Mouse (Mus musculus): ENCODE measurements at regions not wholly inside any gene's neighbourhood (a gene's known extent, or its start where the extent isn't known, plus 50 kb on each side); places are given as distances from the start of the nearest gene placed in this dataset.
A peak's percentile ranks its signal among the peaks of the same experiment; 100 is the strongest.

DNA sequence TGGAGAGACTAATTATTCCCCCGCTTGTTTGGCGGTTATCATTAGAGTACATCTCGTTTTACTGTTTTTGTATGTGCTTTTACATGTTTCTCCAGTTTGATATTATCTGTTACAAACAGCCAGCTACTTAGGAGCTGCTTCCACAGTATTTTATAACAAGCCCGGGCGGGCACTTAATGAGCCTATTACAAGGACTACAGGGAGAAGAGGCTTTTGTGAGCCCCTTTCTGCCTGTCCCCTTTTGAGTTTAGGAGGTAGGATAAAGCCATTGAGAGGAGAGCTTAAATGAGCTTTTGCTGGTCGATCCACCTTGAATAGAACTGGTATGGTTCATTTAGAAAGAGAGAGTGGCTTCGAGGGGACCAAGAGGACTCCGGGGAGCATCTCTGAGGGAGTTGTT is 208.0 kb downstream of the Nr2f2 start:
- no peak overlapping the region for H3K9ac ChIP-seq (replicated peaks)
- H3K9me3 ChIP-seq: no peaks in the 10 kb centered on the region

DNA sequence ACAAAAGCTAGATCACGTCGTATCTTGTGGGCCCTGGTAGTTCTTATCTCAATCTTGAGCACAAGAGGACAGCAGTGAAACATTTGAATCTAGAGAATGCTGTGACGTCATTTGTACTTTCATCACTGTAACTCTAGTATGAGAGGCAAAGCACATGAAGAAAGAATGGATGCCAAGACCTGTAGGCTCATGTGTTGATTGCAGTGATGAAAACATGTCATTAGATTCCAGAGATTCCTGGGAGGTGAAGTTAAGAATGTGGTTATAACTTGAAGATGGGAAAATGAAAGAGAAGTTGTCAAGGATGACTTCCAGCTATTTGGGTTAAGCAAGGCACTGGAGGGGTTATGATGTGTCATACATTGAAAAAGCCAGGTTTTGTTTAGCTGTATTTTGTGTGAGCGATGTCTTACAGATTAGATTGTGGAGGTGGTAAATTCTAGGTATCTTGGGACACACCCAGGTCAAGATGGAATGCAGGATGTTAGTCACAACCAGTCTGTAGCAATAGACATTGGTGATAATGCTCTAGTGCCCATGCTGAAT is 221.7 kb downstream of the Nr2f2 start:
- no peak overlapping the region for H3K4me2 ChIP-seq (replicated peaks)
- ATAC-seq: no peak
- H3K36me3 ChIP-seq: no peaks in the 10 kb centered on the region
- no peak overlapping the region for H3K9ac ChIP-seq (replicated peaks)
- no peak overlapping the region for H3K4me3 ChIP-seq (replicated peaks)
- H3K9me3 ChIP-seq: no peaks in the 10 kb centered on the region
- H3K27me3 ChIP-seq: peaks cover 15% of the 10 kb centered on the region; the same call in 1 of the 2 replicates
- H3K4me1 ChIP-seq (replicated peaks): no peaks in the 10 kb centered on the region
- no peak overlapping the region for H3K27ac ChIP-seq
- 88% methylated on average over 4 of the region's 4 CpGs for WGBS

More for the DNA sequence above, 208.0 kb downstream of the Nr2f2 start:
- H3K27me3 ChIP-seq: peaks cover 93% of the 10 kb centered on the region
- H3K27ac ChIP-seq: no peak overlapping the region
- ATAC-seq: no peak
- H3K4me2 ChIP-seq (replicated peaks): no peak overlapping the region
- H3K4me3 ChIP-seq (replicated peaks): no peak overlapping the region
- 29% methylated on average over 8 of the region's 8 CpGs for WGBS
- H3K36me3 ChIP-seq: no peaks in the 10 kb centered on the region
- 0 out of 2 replicates have a peak, but pooled peaks cover 4% of the 10 kb centered on the region for H3K4me1 ChIP-seq (replicated peaks)

DNA sequence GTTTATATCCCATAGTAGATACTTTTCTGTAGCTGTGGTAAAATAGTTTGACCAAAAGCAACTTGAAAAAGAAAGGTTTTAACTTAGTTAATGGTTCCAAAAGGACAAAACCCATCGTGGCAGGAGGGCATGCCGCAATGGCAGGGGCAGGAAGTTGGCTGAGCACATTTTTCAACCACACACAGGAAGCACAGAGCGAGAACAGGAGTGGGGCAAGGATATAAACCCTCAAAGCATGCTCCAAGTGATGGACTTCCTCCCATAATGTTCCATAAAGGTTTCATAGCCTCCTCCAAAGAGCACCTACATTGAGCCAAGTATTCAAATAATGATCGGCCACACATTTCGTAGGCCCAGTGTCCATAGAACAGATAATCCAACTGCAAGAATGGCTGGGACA is 229.7 kb downstream of the Nr2f2 start:
- Histone ChIP-seq H3K4me1 (replicated peaks) (no peaks in the 10 kb centered on the region), H3K27me3 (peaks cover 14% of the 10 kb centered on the region), H3K27ac (no peak overlapping the region), H3K4me3 (replicated peaks) (no peak overlapping the region), H3K4me2 (replicated peaks) (no peak overlapping the region), H3K9ac (replicated peaks) (no peak overlapping the region), H3K36me3 (no peaks in the 10 kb centered on the region), H3K9me3 (no peaks in the 10 kb centered on the region)
- ATAC-seq: no peak
- WGBS: 92% methylated on average over 5 of the region's 5 CpGs

DNA sequence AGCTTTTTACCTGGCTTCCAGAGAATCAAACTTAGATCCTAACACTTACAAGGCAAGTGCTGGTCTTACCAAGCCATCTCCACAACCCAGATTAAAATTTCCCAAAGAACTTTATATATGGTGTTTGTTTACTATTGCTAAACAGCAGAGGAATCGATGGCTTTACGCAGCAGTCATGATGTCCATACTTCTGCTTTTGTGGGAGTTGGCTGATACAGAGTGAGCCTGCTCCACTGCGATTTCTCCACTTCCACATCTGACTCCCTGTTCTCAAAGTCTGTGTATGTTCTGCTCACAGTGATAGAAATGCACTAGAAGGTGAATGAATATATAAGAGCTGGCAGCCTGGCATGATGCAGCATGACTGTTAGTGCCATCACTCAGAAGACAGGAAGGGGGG is 231.1 kb downstream of the Nr2f2 start:
- ATAC-seq: no peak
- no peaks in the 10 kb centered on the region for H3K36me3 ChIP-seq
- H3K4me2 ChIP-seq (replicated peaks): no peak overlapping the region
- peaks cover 19% of the 10 kb centered on the region for H3K27me3 ChIP-seq
- WGBS: 97% methylated on average over 3 of the region's 3 CpGs
- H3K9me3 ChIP-seq: no peaks in the 10 kb centered on the region
- H3K4me3 ChIP-seq (replicated peaks): no peak overlapping the region
- H3K4me1 ChIP-seq (replicated peaks): peaks cover 2% of the 10 kb centered on the region
- H3K9ac ChIP-seq (replicated peaks): no peak overlapping the region
- H3K27ac ChIP-seq: no peak overlapping the region

DNA sequence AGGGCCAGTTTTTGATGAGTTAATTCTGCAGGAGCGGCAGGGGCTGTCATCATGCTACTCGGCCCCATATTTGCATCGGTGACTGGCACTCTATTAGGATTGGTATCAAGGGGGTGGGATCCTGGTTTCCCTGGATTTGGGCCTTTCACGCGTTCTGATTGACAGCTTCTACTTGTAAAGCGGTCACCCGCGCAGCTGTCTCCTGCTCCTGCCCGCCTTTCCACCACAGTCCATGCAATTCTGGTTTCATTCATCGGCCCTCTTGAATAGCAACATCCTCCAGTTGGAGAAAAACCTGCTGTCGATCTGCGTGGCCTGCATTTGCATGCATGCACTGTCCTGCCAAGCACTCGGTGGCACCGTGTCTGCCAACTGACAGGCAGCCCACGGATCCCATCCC is 236.6 kb downstream of the Nr2f2 start:
- H3K27me3 ChIP-seq: peaks cover 40% of the 10 kb centered on the region
- no peaks in the 10 kb centered on the region for H3K9me3 ChIP-seq
- no peaks in the 10 kb centered on the region for H3K36me3 ChIP-seq
- 11% methylated on average over 15 of the region's 15 CpGs for WGBS
- ATAC-seq: peak; percentile 96
- peak overlapping the region; percentile 22 for H3K4me2 ChIP-seq (replicated peaks)
- H3K9ac ChIP-seq (replicated peaks): no peak overlapping the region
- peak overlapping the region; percentile 31; the same call in 1 of the 2 replicates for H3K27ac ChIP-seq
- H3K4me3 ChIP-seq (replicated peaks): no peak overlapping the region
- peaks cover 13% of the 10 kb centered on the region for H3K4me1 ChIP-seq (replicated peaks)

DNA sequence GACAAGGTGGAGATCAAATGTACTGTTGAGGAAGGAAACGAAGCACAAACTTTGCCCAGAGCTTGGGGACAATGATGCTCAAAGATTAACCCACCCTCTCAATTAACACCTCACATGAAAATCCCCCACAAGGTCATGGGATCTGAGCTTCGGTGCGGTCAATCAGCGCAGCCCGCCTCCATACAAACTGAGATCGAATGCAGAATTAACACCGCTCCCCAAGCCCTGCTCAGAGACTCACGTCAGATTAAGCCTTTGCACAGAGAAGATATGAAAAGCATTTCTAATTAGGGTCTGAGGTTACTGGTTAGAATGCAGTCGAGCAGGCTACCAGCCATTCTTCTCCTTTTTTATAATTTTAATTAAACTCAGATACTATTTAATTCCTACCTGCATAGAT is 243.7 kb downstream of the Nr2f2 start:
- Histone ChIP-seq H3K36me3 (no peaks in the 10 kb centered on the region), H3K4me1 (replicated peaks) (peaks cover 50% of the 10 kb centered on the region), H3K4me3 (replicated peaks) (no peak overlapping the region), H3K4me2 (replicated peaks) (no peak overlapping the region), H3K9ac (replicated peaks) (no peak overlapping the region), H3K9me3 (no peaks in the 10 kb centered on the region), H3K27ac (peak overlapping the region; percentile 58), H3K27me3 (peaks cover 82% of the 10 kb centered on the region)
- ATAC-seq: peak; percentile 53
- 18% methylated on average over 9 of the region's 9 CpGs for WGBS

DNA sequence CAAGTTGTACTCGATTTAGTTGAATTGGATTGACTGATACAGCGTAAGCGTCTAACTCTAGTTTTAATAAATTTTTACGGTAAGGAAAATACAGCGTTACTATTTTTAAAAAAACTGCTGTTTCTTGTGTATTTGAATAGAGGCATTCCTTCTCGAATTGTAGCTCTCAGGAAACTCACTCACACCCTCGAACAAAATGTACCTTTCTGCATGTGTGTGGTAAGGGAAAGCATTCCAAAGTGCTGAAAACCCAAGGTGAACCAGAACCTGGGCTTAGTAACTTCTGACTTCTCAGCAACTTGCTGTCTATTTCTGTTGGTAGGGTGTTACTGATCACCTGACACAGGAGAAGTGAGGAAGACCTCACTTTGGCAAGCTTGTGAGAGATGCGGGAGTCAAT is 247.0 kb downstream of the Nr2f2 start:
- peak overlapping the region; percentile 44; the same call in 1 of the 2 replicates for H3K27ac ChIP-seq
- H3K4me2 ChIP-seq (replicated peaks): no peak overlapping the region
- ATAC-seq: no peak
- H3K4me1 ChIP-seq (replicated peaks): peaks cover 50% of the 10 kb centered on the region
- H3K27me3 ChIP-seq: peaks cover 87% of the 10 kb centered on the region
- no peak overlapping the region for H3K4me3 ChIP-seq (replicated peaks)
- H3K9me3 ChIP-seq: no peaks in the 10 kb centered on the region
- H3K9ac ChIP-seq (replicated peaks): no peak overlapping the region
- WGBS: 69% methylated on average over 8 of the region's 8 CpGs
- no peaks in the 10 kb centered on the region for H3K36me3 ChIP-seq

DNA sequence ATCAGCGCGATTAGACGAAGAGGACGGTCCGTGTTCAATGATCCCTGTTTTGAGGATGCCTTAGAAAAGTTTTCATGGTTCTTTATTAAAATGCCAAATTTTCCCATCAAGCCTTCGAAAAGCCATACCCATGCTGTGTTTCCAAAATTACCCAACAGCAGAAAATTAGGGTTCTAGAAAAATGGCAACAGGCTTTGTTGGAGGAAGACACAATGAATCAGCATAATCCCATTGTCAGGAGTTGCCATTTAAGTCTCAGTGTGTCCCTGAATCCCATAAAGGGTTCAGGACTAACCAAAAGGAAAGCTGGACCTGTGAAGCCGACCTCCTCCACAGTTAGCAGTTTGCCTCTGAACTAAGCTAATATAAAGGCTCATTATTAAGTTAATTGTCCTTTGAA is 247.6 kb downstream of the Nr2f2 start:
- peak overlapping the region; percentile 87 for H3K27ac ChIP-seq
- H3K27me3 ChIP-seq: peaks cover 90% of the 10 kb centered on the region
- peak overlapping the region; percentile 54; the same call in 1 of the 2 replicates for H3K9ac ChIP-seq (replicated peaks)
- H3K4me1 ChIP-seq (replicated peaks): peaks cover 50% of the 10 kb centered on the region
- H3K4me2 ChIP-seq (replicated peaks): peak overlapping the region; percentile 58
- H3K36me3 ChIP-seq: no peaks in the 10 kb centered on the region
- no peak for ATAC-seq
- H3K9me3 ChIP-seq: no peaks in the 10 kb centered on the region
- 7% methylated on average over 7 of the region's 7 CpGs for WGBS
- H3K4me3 ChIP-seq (replicated peaks): peak overlapping the region; percentile 31

DNA sequence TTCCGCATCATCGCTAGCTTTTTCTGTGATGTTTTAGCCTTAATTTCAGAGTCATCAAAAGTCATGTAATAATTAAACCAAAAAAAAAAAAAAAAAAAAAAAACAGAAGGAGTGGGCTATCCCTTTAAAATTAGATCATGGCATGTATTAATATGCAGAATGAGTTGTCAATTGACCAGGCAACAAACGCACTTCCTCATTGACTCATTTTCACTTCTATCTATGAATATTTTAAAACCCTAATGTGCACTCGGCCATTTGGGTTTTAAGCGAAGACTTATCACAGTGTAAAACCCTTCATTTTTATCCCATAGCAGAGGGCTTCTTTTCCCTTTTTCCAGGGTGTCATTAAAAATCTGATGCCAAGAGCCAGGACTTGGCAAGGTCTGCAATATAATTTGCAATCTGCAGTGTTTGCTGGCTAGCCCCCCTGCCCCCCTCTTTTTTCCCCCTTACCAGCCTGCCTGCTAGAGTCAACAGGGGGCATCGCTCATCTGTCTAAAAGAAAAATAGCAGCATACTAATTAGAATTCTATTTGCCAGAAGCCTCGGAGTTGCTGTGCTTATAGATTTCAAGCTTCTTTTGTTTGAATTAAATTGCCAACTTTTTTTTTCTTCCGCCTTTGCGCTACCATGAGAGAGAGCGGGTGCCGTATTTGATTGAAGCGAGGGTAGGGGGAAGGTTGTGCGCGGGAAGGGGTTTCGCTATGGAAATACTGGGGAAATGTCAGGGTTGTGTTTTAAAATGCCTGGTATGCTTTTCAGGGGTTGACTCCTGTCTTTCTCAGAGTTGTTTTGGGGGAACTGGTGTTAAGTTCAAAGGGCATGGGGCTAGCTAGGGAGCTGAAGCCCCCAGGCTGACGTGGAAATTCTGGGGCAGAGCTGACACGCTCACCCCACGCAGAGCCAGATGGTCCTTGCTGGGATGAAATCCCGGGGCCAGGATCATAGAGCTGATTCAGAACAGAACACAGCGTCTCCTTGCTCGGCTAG is 248.3 kb downstream of the Nr2f2 start:
- peak; percentile 75 for ATAC-seq
- WGBS: 6% methylated on average over 21 of the region's 21 CpGs
- Histone ChIP-seq H3K4me1 (replicated peaks) (peaks cover 44% of the 10 kb centered on the region), H3K27ac (peak overlapping the region; percentile 87), H3K36me3 (no peaks in the 10 kb centered on the region), H3K27me3 (peaks cover 89% of the 10 kb centered on the region), H3K4me2 (replicated peaks) (peak overlapping the region; percentile 58), H3K9ac (replicated peaks) (peak overlapping the region; percentile 54; the same call in 1 of the 2 replicates), H3K9me3 (no peaks in the 10 kb centered on the region), H3K4me3 (replicated peaks) (peak overlapping the region; percentile 31)

DNA sequence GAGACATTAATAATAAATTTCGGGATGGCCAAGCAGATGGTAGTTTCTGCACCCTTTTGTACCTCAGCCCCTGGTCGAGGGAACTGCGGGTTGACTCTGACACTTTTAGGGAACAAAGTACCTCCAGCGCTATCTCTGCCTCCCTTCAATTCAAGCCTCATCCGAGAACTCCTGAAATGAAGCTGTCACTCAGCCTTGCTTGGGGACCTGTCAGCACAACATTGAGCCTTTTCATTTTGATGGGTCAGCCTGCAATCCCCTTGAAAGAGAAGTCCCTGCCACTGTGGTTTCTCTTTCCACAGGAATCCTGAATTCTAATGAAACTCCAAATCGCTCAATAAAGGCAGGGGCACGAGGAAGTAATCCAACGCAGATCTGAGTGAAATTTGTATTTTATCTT is 257.5 kb downstream of the Nr2f2 start:
- peak overlapping the region; percentile 57 for H3K27ac ChIP-seq
- 0 out of 2 replicates have a peak, but pooled peaks have one; percentile 32 for ATAC-seq

DNA sequence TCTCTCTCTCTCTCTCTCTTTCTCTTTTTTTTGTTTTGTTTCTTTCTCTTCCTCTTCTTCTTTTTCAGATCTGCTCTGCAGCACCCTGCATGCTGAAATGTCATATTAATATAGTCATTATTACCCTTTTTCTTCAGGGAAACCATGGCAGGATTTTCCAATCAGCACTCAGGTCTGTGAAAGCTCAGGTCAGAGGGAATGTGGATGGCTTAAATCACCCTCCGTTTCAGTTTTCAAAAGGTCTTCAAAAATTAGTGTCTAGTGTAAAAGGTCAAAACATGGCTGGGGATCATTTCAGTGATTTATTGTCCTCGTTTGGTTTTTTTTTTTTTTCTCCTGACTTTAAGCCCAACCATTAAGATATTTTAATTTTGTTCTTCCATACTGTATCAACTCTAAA is 261.5 kb downstream of the Nr2f2 start:
- peaks cover 41% of the 10 kb centered on the region for H3K27me3 ChIP-seq
- no peak overlapping the region for H3K4me3 ChIP-seq (replicated peaks)
- WGBS: 22% methylated on average over 2 of the region's 2 CpGs
- no peak for ATAC-seq
- no peaks in the 10 kb centered on the region for H3K9me3 ChIP-seq
- H3K9ac ChIP-seq (replicated peaks): no peak overlapping the region
- H3K4me1 ChIP-seq (replicated peaks): peaks cover 27% of the 10 kb centered on the region
- H3K27ac ChIP-seq: peak overlapping the region; percentile 80
- no peaks in the 10 kb centered on the region for H3K36me3 ChIP-seq
- no peak overlapping the region for H3K4me2 ChIP-seq (replicated peaks)

More for the DNA sequence above, 257.5 kb downstream of the Nr2f2 start:
- Histone ChIP-seq H3K27me3 (peaks cover 65% of the 10 kb centered on the region), H3K4me3 (replicated peaks) (no peak overlapping the region), H3K4me1 (replicated peaks) (peaks cover 20% of the 10 kb centered on the region), H3K9ac (replicated peaks) (no peak overlapping the region), H3K4me2 (replicated peaks) (peak overlapping the region; percentile 28), H3K36me3 (no peaks in the 10 kb centered on the region), H3K9me3 (no peaks in the 10 kb centered on the region)
- 8% methylated on average over 8 of the region's 8 CpGs for WGBS

DNA sequence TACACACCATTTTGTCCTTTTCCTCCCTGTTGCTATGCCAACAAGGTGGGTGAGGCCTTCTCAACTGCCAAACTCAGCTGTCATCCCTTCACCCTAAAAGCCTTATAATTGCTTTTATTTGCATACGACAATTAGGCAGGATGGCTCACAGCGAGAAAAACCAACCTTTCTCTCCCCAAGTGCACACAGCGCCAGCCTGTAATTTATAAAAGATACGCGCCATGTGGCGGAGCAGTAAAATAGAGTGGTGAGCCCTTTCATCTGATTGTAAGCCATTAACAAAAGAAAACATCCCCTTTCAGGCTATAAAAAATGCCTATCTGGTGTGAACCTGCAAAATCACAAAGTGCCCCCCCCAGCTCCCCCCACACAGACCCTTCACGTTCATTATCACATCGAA is 262.0 kb downstream of the Nr2f2 start:
- 11% methylated on average over 8 of the region's 8 CpGs for WGBS
- Histone ChIP-seq H3K4me3 (replicated peaks) (no peak overlapping the region), H3K36me3 (no peaks in the 10 kb centered on the region), H3K27me3 (peaks cover 37% of the 10 kb centered on the region), H3K9me3 (no peaks in the 10 kb centered on the region), H3K9ac (replicated peaks) (no peak overlapping the region), H3K27ac (peak overlapping the region; percentile 80), H3K4me1 (replicated peaks) (peaks cover 27% of the 10 kb centered on the region), H3K4me2 (replicated peaks) (no peak overlapping the region)
- peak; percentile 84 for ATAC-seq
